Mouse (Mus musculus) lung, embryonic 15.5 days (tissue): Measurements from ENCODE around the gene Xpc. TPM values are rescaled to one million over a fixed set of nuclear protein-coding genes. Genes with fewer than 3 reads are reported as not detected.
"Not testable (repeated sequence)": the region's sequence is repeated elsewhere in the genome, so short reads cannot be mapped to it uniquely, and the experiment has no call there.

Experiments used
- ATAC-seq: fragments of 200-750 bp; cut with Nextera tagmentation; 2 replicates; pipeline ENCODE4 v1.8.0; 2017; ENCODE audit warnings: moderate number of reproducible peaks, borderline replicate concordance; ENCODE audit not compliant: low FRiP score, low TSS enrichment; ENCODE audit errors: extremely low read depth
- H3K27ac ChIP-seq: fragments of 300-500 bp; sonication (generic); 2 replicates; pipeline ENCODE4 v1.5.1; 2015; ENCODE audit warnings: moderate library complexity, mild to moderate bottlenecking, inconsistent platforms
- H3K27me3 ChIP-seq: fragments of 300-500 bp; sonication (generic); 2 replicates; pipeline ENCODE4 v1.6.1; 2015; ENCODE audit warnings: inconsistent platforms
- H3K36me3 ChIP-seq: fragments of 300-500 bp; sonication (generic); 2 replicates; pipeline ENCODE4 v1.6.1; 2015; ENCODE audit warnings: inconsistent platforms
- H3K4me1 ChIP-seq: fragments of 300-500 bp; sonication (generic); 2 replicates; pipeline ENCODE4 v1.6.1; 2015; ENCODE audit warnings: inconsistent platforms
- H3K4me2 ChIP-seq: fragments of 300-500 bp; sonication (generic); 2 replicates; pipeline ENCODE4 v1.6.1; 2015; ENCODE audit warnings: inconsistent platforms, mild to moderate bottlenecking, moderate library complexity
- H3K4me3 ChIP-seq: fragments of 300-500 bp; sonication (generic); 2 replicates; pipeline ENCODE4 v1.5.1; 2015; ENCODE audit warnings: mild to moderate bottlenecking, inconsistent platforms
- H3K9ac ChIP-seq: fragments of 300-500 bp; sonication (generic); 2 replicates; pipeline ENCODE4 v1.6.1; 2015; ENCODE audit warnings: inconsistent platforms
- H3K9me3 ChIP-seq: fragments of 300-500 bp; sonication (generic); 2 replicates; pipeline ENCODE4 v1.6.1; 2016; ENCODE audit warnings: inconsistent platforms
- WGBS: fragments of 180-500 bp; shearing (Covaris S2); methylation state at CpG from one replicate; pipeline ENCODE4 v1.1.7; 2015; 5-methylcytosine and 5-hydroxymethylcytosine counted together
- polyA plus RNA-seq: library from polyadenylated mRNA; unstranded; fragments of >200 nt; fragmentation: Nextera tagmentation; extraction: Ambion mirVana; gene quantifications from 2 replicates; pipeline ENCODE4 v1.2.1, GENCODE M21; 2015

Xpc gene
- polyA plus RNA-seq, 1 experiment from 2014 or later = 17.2 TPM

GRCm38 (mm10) chr6:91488496-91489212, 27.0 kb downstream of the Xpc start:
- H3K4me2 ChIP-seq = no peak overlapping the region
- H3K27me3 ChIP-seq = no peaks in the 10 kb centered on the region
- H3K9ac ChIP-seq = no peak overlapping the region
- H3K27ac ChIP-seq = no peak overlapping the region
- no peak for ATAC-seq
- H3K4me3 ChIP-seq = no peak overlapping the region
- H3K4me1 ChIP-seq = no peaks in the 10 kb centered on the region
- WGBS = 60% methylated on average over 9 of the region's 9 CpGs
- peaks cover 60% of the 10 kb centered on the region for H3K36me3 ChIP-seq
- no peaks in the 10 kb centered on the region for H3K9me3 ChIP-seq

GRCm38 (mm10) chr6:91486736-91487453, 28.8 kb downstream of the Xpc start:
- WGBS = 86% methylated on average over 15 of the region's 15 CpGs
- H3K27me3 ChIP-seq = no peaks in the 10 kb centered on the region
- H3K4me1 ChIP-seq = no peaks in the 10 kb centered on the region
- H3K36me3 ChIP-seq = peaks cover 69% of the 10 kb centered on the region
- ATAC-seq = no peak
- H3K4me2 ChIP-seq = no peak overlapping the region
- H3K4me3 ChIP-seq = no peak overlapping the region
- H3K9ac ChIP-seq = no peak overlapping the region
- no peaks in the 10 kb centered on the region for H3K9me3 ChIP-seq
- no peak overlapping the region for H3K27ac ChIP-seq

GRCm38 (mm10) chr6:91483371-91483770, 32.3 kb downstream of the Xpc start:
- no peak overlapping the region for H3K4me2 ChIP-seq
- no peaks in the 10 kb centered on the region for H3K27me3 ChIP-seq
- no peak overlapping the region for H3K9ac ChIP-seq
- no peak overlapping the region for H3K4me3 ChIP-seq
- H3K36me3 ChIP-seq = peaks cover 90% of the 10 kb centered on the region
- H3K9me3 ChIP-seq = no peaks in the 10 kb centered on the region
- WGBS = 97% methylated on average over 2 of the region's 2 CpGs
- no peak for ATAC-seq
- H3K4me1 ChIP-seq = no peaks in the 10 kb centered on the region
- H3K27ac ChIP-seq = no peak overlapping the region

- H3K9me3 ChIP-seq = no peaks in the 10 kb centered on the region
- H3K4me3 ChIP-seq = no peak overlapping the region
- no peak overlapping the region for H3K4me2 ChIP-seq
- H3K9ac ChIP-seq = no peak overlapping the region
- H3K4me1 ChIP-seq = peaks cover 20% of the 10 kb centered on the region
- no peak overlapping the region for H3K27ac ChIP-seq
- WGBS = 91% methylated on average over 2 of the region's 2 CpGs
- H3K27me3 ChIP-seq = no peaks in the 10 kb centered on the region
- peaks cover 39% of the 10 kb centered on the region for H3K36me3 ChIP-seq
- no peak for ATAC-seq
These were observed 39.1 kb downstream of the Xpc start for GRCm38 (mm10) chr6:91476541-91476940.

GRCm38 (mm10) chr6:91474441-91475190, 41.1 kb downstream of the Xpc start:
- ATAC-seq = no peak

GRCm38 (mm10) chr6:91473805-91474440, 41.8 kb downstream of the Xpc start:
- Histone ChIP-seq H3K4me3 (peak overlapping the region; percentile 87), H3K9me3 (no peaks in the 10 kb centered on the region), H3K27ac (peak overlapping the region; percentile 62), H3K4me2 (peak overlapping the region; percentile 76), H3K9ac (peak overlapping the region; percentile 84), H3K36me3 (peaks cover 18% of the 10 kb centered on the region), H3K27me3 (no peaks in the 10 kb centered on the region), H3K4me1 (peaks cover 20% of the 10 kb centered on the region)
- WGBS = under 1% methylated on average over 27 of the region's 27 CpGs
- peak; percentile 40; the same call in 1 of the 2 replicates for ATAC-seq

More at GRCm38 (mm10) chr6:91474441-91475190, 41.1 kb downstream of the Xpc start:
- no peaks in the 10 kb centered on the region for H3K9me3 ChIP-seq
- H3K9ac ChIP-seq = peak overlapping the region; percentile 84
- H3K4me1 ChIP-seq = peaks cover 20% of the 10 kb centered on the region
- H3K27ac ChIP-seq = no peak overlapping the region
- H3K4me3 ChIP-seq = peak overlapping the region; percentile 87
- H3K27me3 ChIP-seq = no peaks in the 10 kb centered on the region
- H3K36me3 ChIP-seq = peaks cover 24% of the 10 kb centered on the region
- peak overlapping the region; percentile 76 for H3K4me2 ChIP-seq
- 48% methylated on average over 9 of the region's 9 CpGs for WGBS

GRCm38 (mm10) chr6:91472868-91473804, 42.6 kb downstream of the Xpc start, which contains the start of the genes Chchd4 and Tmem43:
Chchd4 (minus strand) TSS chr6:91473546.
Tmem43 (plus strand) TSS chr6:91473703.
- under 1% methylated on average over 74 of the region's 74 CpGs for WGBS
- H3K4me2 ChIP-seq = peak within 1 kb of the TSS; percentile 76
- peak within 1 kb of the TSS; percentile 87 for H3K4me3 ChIP-seq
- no peaks in the 10 kb centered on the region for H3K9me3 ChIP-seq
- peak within 1 kb of the TSS; percentile 76 for H3K27ac ChIP-seq
- H3K36me3 ChIP-seq = peaks cover 10% of the 10 kb centered on the region; the same call in 1 of the 2 replicates
- peaks cover 20% of the 10 kb centered on the region for H3K4me1 ChIP-seq
- no peaks in the 10 kb centered on the region for H3K27me3 ChIP-seq
- H3K9ac ChIP-seq = peak within 1 kb of the TSS; percentile 84
- ATAC-seq = peak; percentile 97

- Histone ChIP-seq H3K27me3 (no peaks in the 10 kb centered on the region), H3K9me3 (no peaks in the 10 kb centered on the region), H3K4me1 (peaks cover 20% of the 10 kb centered on the region), H3K36me3 (peaks cover 11% of the 10 kb centered on the region), H3K9ac (peak overlapping the region; percentile 81), H3K4me2 (peak overlapping the region; percentile 65), H3K27ac (peak overlapping the region; percentile 76), H3K4me3 (peak overlapping the region; percentile 87)
- ATAC-seq = no peak
- WGBS = 27% methylated on average over 6 of the region's 6 CpGs
These were observed 43.4 kb downstream of the Xpc start for GRCm38 (mm10) chr6:91472319-91472718.

GRCm38 (mm10) chr6:91471427-91471826, 44.3 kb downstream of the Xpc start:
- not testable (repeated sequence) for ATAC-seq, H3K9me3 ChIP-seq, H3K9ac ChIP-seq, H3K27me3 ChIP-seq, H3K4me3 ChIP-seq, H3K27ac ChIP-seq
- WGBS = 91% methylated on average over 3 of the region's 3 CpGs
- Histone ChIP-seq H3K4me1 (peaks cover 20% of the 10 kb centered on the region), H3K36me3 (peaks cover 20% of the 10 kb centered on the region), H3K4me2 (0 out of 2 replicates have a peak overlapping the region, but pooled peaks have one; percentile 65)

GRCm38 (mm10) chr6:91470712-91471111, 45.0 kb downstream of the Xpc start:
- no peaks in the 10 kb centered on the region for H3K9me3 ChIP-seq
- ATAC-seq = no peak
- H3K4me3 ChIP-seq = no peak overlapping the region
- H3K9ac ChIP-seq = no peak overlapping the region
- H3K27ac ChIP-seq = no peak overlapping the region
- H3K27me3 ChIP-seq = no peaks in the 10 kb centered on the region
- no peak overlapping the region for H3K4me2 ChIP-seq
- peaks cover 20% of the 10 kb centered on the region for H3K36me3 ChIP-seq
- H3K4me1 ChIP-seq = peaks cover 20% of the 10 kb centered on the region
- 80% methylated on average over 2 of the region's 2 CpGs for WGBS
